Mouse (Mus musculus) gastrocnemius, postnatal 25 days (tissue): ENCODE measurements around the gene Gm20721. TPM values are rescaled to one million over a fixed set of nuclear protein-coding genes. Genes with fewer than 3 reads are reported as not detected.

Source experiments
- DNase-seq: peaks from one replicate; pipeline ENCODE4 v3.0.0; 2022
- total RNA-seq, 2 experiments: library from RNA; stranded (reverse); gene quantifications; 1 replicate in 1 of 2; 2 replicates in 1 of 2; pipeline ENCODE4 v1.2.3; 2021

The Gm20721 gene
- total RNA-seq, 2 experiments from 2014 or later = 2.2 to 2.9 TPM

DNA sequence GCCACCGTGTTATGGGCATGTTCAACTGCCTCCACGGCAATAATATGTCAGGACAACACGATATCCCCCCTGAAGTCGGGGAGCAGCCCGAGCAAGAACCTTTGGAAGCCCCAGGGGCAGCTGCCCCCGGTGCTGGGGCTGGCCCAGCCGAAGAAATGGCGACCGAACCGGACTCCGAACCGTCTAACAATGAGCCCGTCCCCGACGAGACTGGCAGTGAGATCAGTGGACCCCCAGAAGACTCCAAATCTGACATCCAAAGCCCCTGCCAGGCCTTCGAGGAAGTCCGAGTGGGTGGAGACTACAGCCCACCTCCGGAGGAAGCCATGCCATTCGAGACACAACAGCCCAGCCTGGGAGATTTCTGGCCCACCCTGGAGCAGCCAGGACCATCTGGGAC, 48.7 kb downstream of the Gm20721 start:
- no peak for DNase-seq

GRCm38 (mm10) chr2:174297086-174297571, 49.4 kb downstream of the Gm20721 start:
- no peak for DNase-seq

DNA sequence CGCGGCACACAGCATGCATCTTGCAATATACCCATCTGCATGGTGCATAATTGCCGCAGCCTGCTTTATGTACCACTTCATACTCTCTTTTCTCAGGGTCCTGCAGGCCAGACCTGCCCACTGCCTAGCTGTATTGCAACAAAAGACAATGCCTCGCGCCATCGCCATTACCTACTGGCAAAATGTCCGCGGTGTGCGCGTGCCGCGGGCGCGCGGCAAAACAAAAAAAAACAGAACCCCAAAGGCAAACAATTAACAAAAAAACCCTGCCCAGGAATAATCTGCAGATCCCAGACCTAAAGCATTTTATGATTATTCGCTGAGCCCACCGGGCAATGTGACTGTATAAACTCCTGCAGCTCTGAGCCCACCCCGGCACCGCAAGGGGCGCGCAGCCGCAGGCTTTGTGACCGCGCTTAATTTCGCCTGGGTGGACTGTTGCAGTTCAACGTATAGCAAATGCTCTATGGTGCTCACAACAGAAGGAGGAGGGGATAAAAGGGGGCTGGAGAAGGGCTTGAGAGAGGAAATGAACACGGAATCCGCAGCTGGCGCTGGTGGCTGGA, 50.5 kb downstream of the Gm20721 start:
- no peak for DNase-seq

- DNase-seq = no peak
These were observed 51.2 kb downstream of the Gm20721 start for GRCm38 (mm10) chr2:174295175-174295899.

- DNase-seq = no peak
These were observed 52.1 kb downstream of the Gm20721 start for GRCm38 (mm10) chr2:174294457-174294856.

DNA sequence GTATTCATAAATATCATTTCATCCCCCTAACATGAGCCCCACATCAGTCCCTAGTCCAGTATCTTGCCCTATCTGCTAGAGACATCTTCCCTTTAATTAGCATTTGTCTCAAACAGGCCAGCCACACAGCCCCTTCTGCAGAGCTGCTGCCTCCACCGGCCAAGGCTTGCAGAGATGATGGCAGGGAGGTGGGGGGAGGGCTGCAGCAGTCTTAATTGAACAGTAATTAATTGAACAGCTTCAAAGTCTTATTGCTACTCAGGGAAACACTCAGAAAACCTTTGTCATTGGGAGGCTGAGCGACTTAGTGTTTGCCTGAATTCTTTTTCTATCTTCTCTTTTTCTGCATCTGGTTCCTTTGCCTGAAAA, 54.9 kb downstream of the Gm20721 start:
- DNase-seq = no peak

GRCm38 (mm10) chr2:174291029-174291661, 55.4 kb downstream of the Gm20721 start:
- no peak for DNase-seq

GRCm38 (mm10) chr2:174288673-174289430, 57.7 kb downstream of the Gm20721 start:
- no peak for DNase-seq

DNA sequence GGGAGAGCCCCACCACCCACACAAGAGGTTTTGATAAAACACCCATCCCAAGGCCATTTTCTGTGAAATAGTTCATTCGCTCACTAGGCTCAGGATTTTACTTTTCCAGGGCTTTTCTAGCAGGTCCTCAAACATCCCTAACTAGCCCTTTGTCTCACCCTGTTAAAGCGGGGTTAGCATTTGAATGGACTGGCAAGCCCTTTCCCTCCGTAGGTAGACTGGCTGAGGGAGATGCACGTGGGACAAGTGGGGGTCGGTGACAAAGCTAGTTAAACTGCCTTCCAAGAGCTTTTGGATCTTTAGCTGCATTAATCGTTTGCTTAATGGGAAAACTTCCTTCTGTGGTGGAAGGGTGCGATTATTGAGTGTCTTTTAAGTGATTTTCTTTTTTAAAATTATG, 58.6 kb downstream of the Gm20721 start:
- DNase-seq = no peak

DNA sequence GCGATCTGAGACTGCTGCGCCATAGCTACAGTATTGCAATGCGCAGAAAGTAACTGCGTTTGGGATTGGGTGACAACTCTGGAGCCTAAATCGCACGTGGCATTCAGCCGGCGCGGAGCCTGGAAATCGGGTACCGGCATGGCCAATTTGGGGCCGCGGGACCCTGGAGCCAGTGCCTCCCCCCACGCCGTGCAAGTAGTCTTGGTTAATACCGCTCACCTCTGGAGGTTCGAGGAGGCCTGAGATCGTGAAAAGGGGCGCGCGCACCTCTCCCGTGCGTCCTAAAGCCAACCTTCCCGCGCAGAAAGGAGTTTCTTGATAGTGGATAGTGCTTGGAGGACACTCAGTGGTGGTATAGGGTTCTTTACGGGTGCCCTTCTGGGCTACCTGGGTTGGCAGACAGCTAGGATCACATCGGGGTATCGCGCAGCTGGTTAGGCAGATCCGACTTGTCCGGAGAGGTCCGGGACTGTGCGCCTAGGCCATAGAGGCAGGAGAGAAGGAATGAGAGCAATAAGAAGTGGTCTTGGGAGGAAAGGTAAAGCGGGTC, 60.5 kb downstream of the Gm20721 start:
- DNase-seq = no peak

DNA sequence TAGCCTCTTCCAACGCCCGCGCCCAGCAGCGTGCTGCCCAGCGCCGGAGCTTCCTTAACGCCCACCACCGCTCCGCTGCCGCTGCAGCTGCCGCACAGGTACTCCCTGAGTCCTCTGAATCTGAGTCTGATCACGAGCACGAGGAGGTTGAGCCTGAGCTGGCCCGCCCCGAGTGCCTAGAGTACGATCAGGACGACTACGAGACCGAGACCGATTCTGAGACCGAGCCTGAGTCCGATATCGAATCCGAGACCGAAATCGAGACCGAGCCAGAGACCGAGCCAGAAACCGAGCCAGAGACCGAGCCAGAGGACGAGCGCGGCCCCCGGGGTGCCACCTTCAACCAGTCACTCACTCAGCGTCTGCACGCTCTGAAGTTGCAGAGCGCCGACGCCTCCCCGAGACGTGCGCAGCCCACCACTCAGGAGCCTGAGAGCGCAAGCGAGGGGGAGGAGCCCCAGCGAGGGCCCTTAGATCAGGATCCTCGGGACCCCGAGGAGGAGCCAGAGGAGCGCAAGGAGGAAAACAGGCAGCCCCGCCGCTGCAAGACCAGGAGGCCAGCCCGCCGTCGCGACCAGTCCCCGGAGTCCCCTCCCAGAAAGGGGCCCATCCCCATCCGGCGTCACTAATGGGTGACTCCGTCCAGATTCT, 61.6 kb downstream of the Gm20721 start:
- DNase-seq = no peak

- DNase-seq = no peak
These were observed 62.5 kb downstream of the Gm20721 start, which contains the start of gene Gnas for GRCm38 (mm10) chr2:174284011-174284410. Gnas (plus strand) TSS chr2:174284320.

- DNase-seq = no peak
These were observed 63.2 kb downstream of the Gm20721 start for GRCm38 (mm10) chr2:174283341-174283740.

Other genes starting within 250 kb of the Gm20721 start
- 10 to 100 TPM; 52.0 to 58.8 TPM for gene Npepl1, start 236.4 kb downstream of the Gm20721 start, total RNA-seq
- gene Gnas, start 62.4 kb downstream of the Gm20721 start, total RNA-seq = 1,000 to 10,000 TPM; 1,372 to 1,510 TPM
- gene Nelfcd, start 69.1 kb upstream of the Gm20721 start, total RNA-seq = 10 to 100 TPM; 19.3 to 21.8 TPM
- 10 to 100 TPM; 21.2 to 37.0 TPM for gene Ctsz, start 92.3 kb upstream of the Gm20721 start, total RNA-seq
- gene Tubb1, start 104.0 kb upstream of the Gm20721 start, total RNA-seq = under 1 TPM; 0.20 to 0.32 TPM
- gene Atp5e, start 117.4 kb upstream of the Gm20721 start, total RNA-seq = 1,000 to 10,000 TPM; 1,235 to 1,264 TPM
- gene Prelid3b, start 126.4 kb upstream of the Gm20721 start, total RNA-seq = 10 to 100 TPM; 51.4 to 52.9 TPM